Mouse (Mus musculus) midbrain, embryonic 11.5 days (tissue): ENCODE measurements around the gene Sobp. TPM values are rescaled to one million over a fixed set of nuclear protein-coding genes. Genes with fewer than 3 reads are reported as not detected.

Source experiments
- ATAC-seq: fragments of 200-750 bp; cut with Nextera tagmentation; 2 replicates; pipeline ENCODE4 v1.8.0; 2017; ENCODE audit warnings: moderate TSS enrichment, moderate library complexity; ENCODE audit not compliant: low FRiP score
- DNase-seq: peaks from one replicate; pipeline ENCODE4 v3.0.0; 2015; ENCODE audit warnings: low spot score; ENCODE audit errors: missing footprints
- H3K27ac ChIP-seq: fragments of 300-500 bp; sonication (generic); 2 replicates; pipeline ENCODE4 v1.5.1; 2014; ENCODE audit warnings: low read depth, low read length
- H3K27me3 ChIP-seq: fragments of 300-500 bp; sonication (generic); 2 replicates; pipeline ENCODE4 v1.6.1; 2014; ENCODE audit warnings: mild to moderate bottlenecking, low read length, moderate library complexity, mixed read lengths; ENCODE audit not compliant: control insufficient read depth, insufficient read depth
- H3K36me3 ChIP-seq: fragments of 300-500 bp; sonication (generic); 2 replicates; pipeline ENCODE4 v1.6.1; 2014; ENCODE audit warnings: mild to moderate bottlenecking, low read length, moderate library complexity, mixed read lengths; ENCODE audit not compliant: control insufficient read depth, insufficient read depth
- H3K4me1 ChIP-seq: fragments of 300-500 bp; sonication (generic); 2 replicates; pipeline ENCODE4 v1.6.1; 2014; ENCODE audit warnings: low read length; ENCODE audit not compliant: control insufficient read depth, insufficient read depth
- H3K4me2 ChIP-seq: fragments of 300-500 bp; sonication (generic); 2 replicates; pipeline ENCODE4 v1.6.1; 2014; ENCODE audit warnings: mild to moderate bottlenecking, moderate library complexity
- H3K4me3 ChIP-seq: fragments of 300-500 bp; sonication (generic); 2 replicates; pipeline ENCODE4 v1.5.1; 2014; ENCODE audit warnings: low read depth, low read length
- H3K9ac ChIP-seq: fragments of 300-500 bp; sonication (generic); 2 replicates; pipeline ENCODE4 v1.6.1; 2014; ENCODE audit warnings: low read length
- H3K9me3 ChIP-seq: fragments of 300-500 bp; sonication (generic); 2 replicates; pipeline ENCODE4 v1.6.1; 2016; ENCODE audit warnings: low read length; ENCODE audit not compliant: control insufficient read depth
- WGBS: fragments of 180-500 bp; shearing (Covaris S2); extraction: QIAGEN DNeasy Blood & Tissue Kit; methylation state at CpG from one replicate; pipeline ENCODE4 v1.1.7; 2014; 5-methylcytosine and 5-hydroxymethylcytosine counted together
- polyA plus RNA-seq: library from polyadenylated mRNA; unstranded; fragments of >200 nt; fragmentation: Nextera tagmentation; extraction: Ambion mirVana; gene quantifications from 2 replicates; pipeline ENCODE4 v1.2.1, GENCODE M21; 2014

The Sobp gene
- polyA plus RNA-seq, 1 experiment from 2014 or later, result 5.8 TPM

DNA sequence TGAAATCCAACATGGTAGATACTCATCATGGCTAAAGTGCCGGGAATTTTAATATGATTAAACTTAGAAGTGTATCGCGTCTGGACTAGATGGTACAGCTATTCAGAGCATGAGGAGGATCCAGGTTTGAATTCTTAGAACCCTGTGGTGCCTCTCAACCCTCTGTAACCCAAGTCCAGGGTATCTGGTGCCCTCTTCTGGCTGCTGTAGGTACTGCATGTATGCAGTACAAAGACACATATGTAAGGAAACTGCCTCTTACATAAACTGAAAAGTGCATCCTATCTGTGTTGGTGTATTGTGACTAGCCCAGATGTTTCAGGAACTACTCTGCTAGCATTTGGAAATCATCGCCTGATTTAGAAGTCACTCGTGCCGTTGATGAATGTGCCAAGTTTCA lies 184.4 kb downstream of the Sobp start:
- Histone ChIP-seq H3K4me3 (no peak overlapping the region), H3K27ac (no peak overlapping the region), H3K9ac (no peak overlapping the region), H3K27me3 (no peaks in the 10 kb centered on the region), H3K4me2 (no peak overlapping the region), H3K4me1 (peaks cover 10% of the 10 kb centered on the region), H3K9me3 (no peaks in the 10 kb centered on the region), H3K36me3 (no peaks in the 10 kb centered on the region)
- ATAC-seq (no peak), DNase-seq (peak; percentile 95)
- WGBS, result 31% methylated on average over 6 of the region's 6 CpGs

DNA sequence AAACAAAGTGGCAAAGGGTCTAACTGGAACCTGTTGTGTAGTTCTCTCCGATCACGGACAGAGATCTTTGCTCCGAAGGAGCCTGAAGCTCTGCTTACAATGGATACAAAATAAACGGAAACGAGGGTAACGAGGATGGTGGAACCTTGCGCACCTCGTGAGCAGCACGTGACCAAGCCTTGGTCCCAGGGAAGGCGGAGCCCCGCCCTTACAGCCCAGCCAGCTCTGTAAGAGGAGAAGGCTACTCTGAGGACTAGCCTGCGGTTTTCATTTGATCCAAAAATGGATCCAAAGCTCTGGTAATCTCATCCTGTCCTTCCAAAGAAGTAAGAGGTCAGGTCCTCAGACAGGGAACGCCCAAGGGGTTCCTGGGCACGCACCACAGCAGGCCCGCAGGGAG lies 185.7 kb downstream of the Sobp start:
- Histone ChIP-seq H3K27me3 (no peaks in the 10 kb centered on the region), H3K4me3 (no peak overlapping the region), H3K9me3 (no peaks in the 10 kb centered on the region), H3K36me3 (no peaks in the 10 kb centered on the region), H3K27ac (no peak overlapping the region), H3K9ac (no peak overlapping the region), H3K4me1 (peaks cover 3% of the 10 kb centered on the region; the same call in 1 of the 2 replicates), H3K4me2 (no peak overlapping the region)
- WGBS, result 62% methylated on average over 15 of the region's 15 CpGs
- ATAC-seq (no peak), DNase-seq (no peak)

DNA sequence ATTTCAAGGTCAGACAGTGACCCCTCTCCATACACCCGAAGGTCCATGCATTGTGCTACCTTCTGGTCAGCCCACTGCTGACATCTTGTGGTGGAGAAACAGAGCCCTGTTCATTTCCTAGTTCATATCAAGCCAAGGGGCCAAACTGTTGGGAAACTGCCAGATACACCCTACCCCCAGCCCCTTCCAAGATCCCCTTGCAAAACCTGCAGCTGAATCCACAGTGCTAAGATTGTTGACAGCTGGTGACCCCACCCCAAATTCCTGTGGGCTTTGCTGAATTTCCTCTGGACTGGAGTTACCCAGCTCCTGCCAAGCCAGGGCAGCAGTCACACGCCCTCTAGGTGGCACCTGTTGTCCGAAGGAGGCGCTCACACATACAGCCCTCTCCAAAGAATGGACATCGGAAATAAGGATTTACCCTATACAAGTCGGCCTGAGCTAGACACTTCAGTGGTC lies 186.7 kb downstream of the Sobp start:
- ATAC-seq, result peak; percentile 74

DNA sequence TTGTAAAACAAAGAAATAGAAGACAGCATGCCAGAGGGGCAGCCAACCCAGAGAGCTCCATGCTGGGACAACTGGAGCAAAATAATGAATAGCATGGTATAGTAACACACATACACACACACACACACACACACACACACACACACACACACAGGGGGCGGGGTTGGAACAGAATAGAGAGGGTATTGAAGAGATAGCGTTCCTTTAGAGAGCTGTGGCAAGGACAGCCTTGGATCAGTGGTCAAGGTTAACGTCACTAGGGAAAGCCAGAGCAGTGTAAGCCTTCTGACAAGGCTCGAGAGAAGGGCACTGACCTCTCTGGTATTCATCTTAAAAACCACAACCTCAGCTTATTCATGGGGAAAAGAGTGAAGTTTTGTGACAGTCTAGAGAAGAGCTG lies 189.4 kb downstream of the Sobp start:
- no peak overlapping the region for H3K4me2 ChIP-seq

More for the DNA sequence above, 186.7 kb downstream of the Sobp start:
- Histone ChIP-seq H3K36me3 (no peaks in the 10 kb centered on the region), H3K4me3 (no peak overlapping the region), H3K4me1 (peaks cover 3% of the 10 kb centered on the region; the same call in 1 of the 2 replicates), H3K4me2 (no peak overlapping the region), H3K9me3 (no peaks in the 10 kb centered on the region), H3K27ac (no peak overlapping the region), H3K27me3 (no peaks in the 10 kb centered on the region), H3K9ac (no peak overlapping the region)
- 23% methylated on average over 6 of the region's 6 CpGs for WGBS
- DNase-seq, result peak; percentile 91

DNA sequence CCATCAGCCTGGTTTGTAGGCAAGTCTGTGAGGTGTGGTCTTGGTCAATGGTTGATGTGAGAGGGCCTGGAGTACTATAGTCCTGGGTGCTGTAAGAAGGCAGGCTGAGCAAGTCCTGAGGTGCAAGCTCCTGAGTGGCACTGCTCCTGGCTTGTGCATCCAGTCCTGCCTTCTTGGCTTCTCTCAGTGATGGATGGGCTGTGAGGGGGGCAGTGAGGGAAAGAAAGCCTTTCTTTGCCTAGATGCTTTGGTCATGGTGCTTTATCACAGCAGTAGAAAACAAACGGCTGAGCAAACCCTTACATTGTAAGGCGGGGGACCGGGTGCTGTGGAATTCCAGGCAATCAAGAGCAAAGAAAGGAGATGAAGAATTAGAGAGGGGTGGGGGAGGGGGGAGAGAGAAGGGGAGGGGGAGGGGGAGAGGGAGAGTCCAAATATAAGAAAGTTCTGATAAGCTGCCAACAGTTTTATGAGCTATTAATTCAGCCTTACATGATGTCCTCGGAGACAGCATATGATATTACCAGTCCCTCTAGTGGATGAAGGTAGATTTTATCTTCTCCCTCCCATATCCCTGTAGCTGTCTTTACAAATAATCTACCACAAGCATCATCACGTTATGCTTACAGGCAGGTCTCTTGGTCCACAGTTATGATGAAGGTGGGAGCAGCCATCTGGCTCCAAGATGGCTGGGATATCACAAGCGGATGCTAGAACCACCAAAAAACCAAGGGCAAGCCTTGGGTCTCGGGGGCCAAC lies 193.2 kb downstream of the Sobp start:
- no peak overlapping the region for H3K4me3 ChIP-seq
- no peak overlapping the region for H3K27ac ChIP-seq
- H3K36me3 ChIP-seq, result no peaks in the 10 kb centered on the region
- no peak overlapping the region for H3K9ac ChIP-seq
- no peaks in the 10 kb centered on the region for H3K9me3 ChIP-seq
- 63% methylated on average over 7 of the region's 7 CpGs for WGBS
- H3K27me3 ChIP-seq, result no peaks in the 10 kb centered on the region; the same call in 1 of the 2 replicates
- H3K4me1 ChIP-seq, result no peaks in the 10 kb centered on the region
- DNase-seq (peak; percentile 82), ATAC-seq (no peak)
- no peak overlapping the region for H3K4me2 ChIP-seq

More for the DNA sequence above, 189.4 kb downstream of the Sobp start:
- Histone ChIP-seq H3K36me3 (no peaks in the 10 kb centered on the region), H3K9ac (no peak overlapping the region), H3K9me3 (no peaks in the 10 kb centered on the region), H3K27ac (no peak overlapping the region), H3K27me3 (no peaks in the 10 kb centered on the region), H3K4me3 (no peak overlapping the region), H3K4me1 (peaks cover 3% of the 10 kb centered on the region; the same call in 1 of the 2 replicates)
- WGBS, result 75% methylated on average over 4 of the region's 4 CpGs
- DNase-seq (peak; percentile 35), ATAC-seq (no peak)

DNA sequence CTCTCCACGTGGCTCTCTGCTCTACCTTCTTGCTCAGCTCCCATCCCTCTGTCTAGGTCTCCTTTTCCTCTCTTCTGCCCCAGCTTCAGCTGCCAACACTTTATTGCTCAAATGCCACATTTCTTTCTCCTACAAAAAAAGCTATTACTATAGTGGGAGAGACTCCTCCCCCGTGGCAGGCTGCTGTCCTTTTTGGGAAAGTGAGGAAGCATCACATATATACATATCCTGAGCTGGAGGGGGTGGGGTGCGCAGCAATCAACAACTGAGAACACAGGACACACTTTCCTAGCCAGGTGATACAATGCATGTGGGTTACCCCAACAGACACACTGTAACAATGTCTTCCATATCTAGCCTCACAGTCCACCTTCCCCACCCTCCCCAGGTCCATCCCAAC lies 196.0 kb downstream of the Sobp start:
- Histone ChIP-seq H3K4me2 (no peak overlapping the region), H3K27me3 (peaks cover 2% of the 10 kb centered on the region; the same call in 1 of the 2 replicates), H3K27ac (no peak overlapping the region), H3K36me3 (no peaks in the 10 kb centered on the region), H3K4me3 (no peak overlapping the region), H3K4me1 (no peaks in the 10 kb centered on the region), H3K9ac (no peak overlapping the region), H3K9me3 (no peaks in the 10 kb centered on the region)
- WGBS, result 53% methylated on average over 3 of the region's 3 CpGs
- ATAC-seq (no peak), DNase-seq (peak; percentile 72)

DNA sequence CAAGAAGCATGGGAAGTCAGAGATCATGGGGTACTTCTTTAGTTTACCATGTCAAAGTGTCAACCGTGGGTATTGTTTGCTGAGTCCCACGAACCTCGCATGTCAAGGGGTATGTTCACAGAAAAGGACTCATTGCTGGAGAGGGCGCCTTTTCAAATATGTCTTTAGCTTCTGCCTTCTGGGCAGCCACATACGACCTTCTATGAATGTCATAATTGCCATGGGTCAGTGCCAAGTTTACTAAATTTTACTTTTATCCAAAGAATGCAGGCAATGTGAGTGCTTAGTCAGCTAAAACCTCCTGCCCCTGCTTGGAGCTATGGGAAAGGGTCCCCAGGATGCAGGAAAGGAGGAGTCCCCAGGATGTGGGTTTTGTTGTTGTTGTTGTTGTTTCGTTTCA lies 197.8 kb downstream of the Sobp start:
- Histone ChIP-seq H3K27ac (no peak overlapping the region), H3K4me2 (no peak overlapping the region), H3K4me3 (no peak overlapping the region), H3K4me1 (no peaks in the 10 kb centered on the region), H3K27me3 (peaks cover 2% of the 10 kb centered on the region; the same call in 1 of the 2 replicates), H3K36me3 (no peaks in the 10 kb centered on the region), H3K9me3 (no peaks in the 10 kb centered on the region), H3K9ac (no peak overlapping the region)
- no peak for DNase-seq
- no peak for ATAC-seq
- 86% methylated on average over 6 of the region's 6 CpGs for WGBS

DNA sequence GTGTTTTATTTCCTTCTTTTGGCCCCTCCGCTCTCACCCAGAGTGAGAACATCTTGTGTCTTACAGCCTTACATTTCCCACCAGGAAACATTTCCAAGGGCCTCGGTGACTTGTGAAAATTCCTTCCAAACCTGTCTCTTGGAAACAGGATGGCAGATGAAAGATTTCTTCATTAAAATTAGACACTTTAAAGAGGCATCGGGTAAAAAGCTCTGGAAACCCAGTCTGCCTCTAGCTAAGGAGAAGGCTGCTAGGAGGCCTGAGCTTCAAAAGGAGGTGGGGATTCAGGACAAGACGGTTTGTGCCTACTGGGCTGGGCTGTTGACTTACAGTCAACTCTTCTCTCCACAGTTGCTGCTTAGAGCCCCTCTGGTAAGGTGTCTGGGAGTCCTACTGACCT lies 200.8 kb downstream of the Sobp start:
- WGBS, result 58% methylated on average over 4 of the region's 4 CpGs
- peaks cover 2% of the 10 kb centered on the region; the same call in 1 of the 2 replicates for H3K27me3 ChIP-seq

DNA sequence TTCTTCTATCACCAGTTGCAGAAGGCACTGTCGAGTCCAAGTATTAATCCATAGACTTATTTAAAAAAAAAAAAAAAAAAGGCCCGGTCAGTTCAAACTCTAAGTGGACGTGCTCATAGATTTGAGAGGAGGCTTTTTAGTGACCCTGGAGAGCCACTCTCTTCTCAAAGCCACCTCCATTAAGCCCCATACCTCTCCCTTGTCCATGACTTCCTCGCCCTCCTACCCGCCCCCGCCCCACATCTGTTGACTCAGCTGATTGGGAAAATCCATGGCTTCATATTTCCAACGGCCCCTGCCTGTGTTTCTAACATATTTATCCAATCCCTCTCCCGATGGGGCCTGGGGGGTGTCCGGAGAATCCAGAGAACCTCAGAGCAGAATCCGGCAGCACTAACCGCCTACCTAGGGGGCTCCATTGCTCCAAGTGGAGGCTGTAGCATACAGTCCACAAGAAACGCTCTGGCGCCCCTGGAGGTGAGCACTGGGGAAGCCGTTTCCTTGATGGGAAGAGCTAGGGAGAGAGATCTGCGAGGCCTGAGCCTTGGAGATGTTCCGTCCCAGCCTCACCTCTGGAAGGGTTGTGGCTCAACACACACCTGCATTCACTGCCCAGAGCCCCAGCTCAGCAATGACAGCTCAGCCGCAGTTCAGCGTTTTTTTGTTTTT lies 201.7 kb downstream of the Sobp start:
- no peaks in the 10 kb centered on the region for H3K9me3 ChIP-seq
- H3K4me2 ChIP-seq, result no peak overlapping the region; the same call in 1 of the 2 replicates
- no peaks in the 10 kb centered on the region for H3K36me3 ChIP-seq
- peak; percentile 85 for ATAC-seq
- no peak overlapping the region for H3K9ac ChIP-seq
- H3K4me3 ChIP-seq, result no peak overlapping the region
- peak; percentile 97 for DNase-seq
- peaks cover 2% of the 10 kb centered on the region; the same call in 1 of the 2 replicates for H3K27me3 ChIP-seq
- H3K27ac ChIP-seq, result no peak overlapping the region
- 30% methylated on average over 18 of the region's 18 CpGs for WGBS
- H3K4me1 ChIP-seq, result peaks cover 7% of the 10 kb centered on the region

More for the DNA sequence above, 200.8 kb downstream of the Sobp start:
- DNase-seq (peak; percentile 82), ATAC-seq (no peak)
- Histone ChIP-seq H3K9me3 (no peaks in the 10 kb centered on the region), H3K9ac (no peak overlapping the region), H3K4me3 (no peak overlapping the region), H3K36me3 (no peaks in the 10 kb centered on the region), H3K27ac (no peak overlapping the region), H3K4me1 (peaks cover 4% of the 10 kb centered on the region), H3K4me2 (no peak overlapping the region)
